ENCODE assay signal across 8 mouse cellular contexts in genomic region chr2:145167664-145168360, GRCm38 (mm10). TPM values are rescaled to one million over a fixed set of nuclear protein-coding genes. Genes with fewer than 3 reads are reported as not detected.
DNase-seq lines count a peak whose midpoint lies in the region; ATAC-seq lines count a peak whose summit lies in the region.

Gene Slc24a3 (plus strand): TSS chr2:145167754.

- H3K36me3 ChIP-seq in intestine, embryonic 14.5 days (ENCODE audit: control insufficient read depth, insufficient read depth, low read length): no peaks in the 10 kb centered on the region

- H3K9ac ChIP-seq in intestine, embryonic 14.5 days (ENCODE audit: low read length): peak within 1 kb of the TSS; percentile 75

- H3K9me3 ChIP-seq in intestine, embryonic 14.5 days (ENCODE audit: control insufficient read depth, low read length): no peaks in the 10 kb centered on the region

- peak within 1 kb of the TSS; percentile 73 for H3K4me3 ChIP-seq in intestine, embryonic 14.5 days (ENCODE audit: low read depth, low read length)

- intact Hi-C loops in gastrocnemius, postnatal 36 days (cut with DNase I): no loop called here

- 2% methylated on average over 39 of the region's 100 CpGs for WGBS in intestine, embryonic 14.5 days

- ATAC-seq in intestine, embryonic 14.5 days (replicated peaks; ENCODE audit: low FRiP score, low TSS enrichment, low read depth): peak; percentile 87
- peak; percentile 88 for ATAC-seq in megakaryocyte, adult 5-6 weeks (ENCODE audit: poor library complexity, severe bottlenecking)

- H3K4me1 ChIP-seq in intestine, embryonic 14.5 days (replicated peaks; ENCODE audit: control insufficient read depth, insufficient read depth, low read length): no peaks in the 10 kb centered on the region; the same call in 1 of the 2 replicates

- peak; percentile 70 to 77 for DNase-seq in adrenal gland, adult 18-20 months (ENCODE audit: low spot score in 2 of 2)
- DNase-seq in embryo, embryonic 10 days (ENCODE audit: low spot score): peak; percentile 90
- DNase-seq in gastrocnemius, postnatal 36 days: peak; percentile 71 to 75
- peak; percentile 84 for DNase-seq in intestine, embryonic 14.5 days (ENCODE audit: low spot score)
- peak; percentile 52 to 77 for DNase-seq in left cerebral cortex, adult 9 months (ENCODE audit: low spot score in 2 of 2)
- DNase-seq in right cerebral cortex, adult 2 months (ENCODE audit: low spot score in 2 of 2): peak; percentile 75 to 83
- DNase-seq in urinary bladder, postnatal 36 days (ENCODE audit: low spot score in 2 of 2): peak; percentile 51 to 80

- H3K4me2 ChIP-seq in intestine, embryonic 14.5 days (ENCODE audit: low read length): peak within 1 kb of the TSS; percentile 81

- H3K27ac ChIP-seq in intestine, embryonic 14.5 days (ENCODE audit: low read depth): peak within 1 kb of the TSS; percentile 89

- H3K27me3 ChIP-seq in intestine, embryonic 14.5 days (replicated peaks; ENCODE audit: control insufficient read depth, insufficient read depth, low read length): no peaks in the 10 kb centered on the region

RNA-seq across cellular contexts. Expression of gene Slc24a3, which starts in this region (rescaled TPM):
- total RNA-seq in adrenal gland, adult 18-20 months (2021): 10 to 100 TPM; 29.4 to 52.4 TPM
- total RNA-seq in gastrocnemius, postnatal 36 days (2021): 1 to 10 TPM; 1.4 to 1.9 TPM
- 7.3 and 8.8 TPM in 2 replicates for polyA plus RNA-seq in intestine, embryonic 14.5 days (2014; fragmentation: Nextera tagmentation; extraction: Ambion mirVana)
- 0.58 and 1.4 TPM in 2 replicates for total RNA-seq in megakaryocyte, adult 5-6 weeks (2015)
- total RNA-seq in megakaryocyte, adult 5-6 weeks (2017): 0.70 and 1.1 TPM in 2 replicates

Comparison
In these comparisons a context has a peak if more than half of its experiments do, and no peak if none do; other contexts are left out.
1. Peak in every context shown above with its lines: DNase-seq, ATAC-seq, H3K4me3 ChIP-seq and H3K27ac ChIP-seq.
2. RNA of gene Slc24a3 (total RNA-seq): 29.4 to 52.4 TPM in adrenal gland, adult 18-20 months; 1.4 to 1.9 TPM in gastrocnemius, postnatal 36 days and 0.58 to 1.4 TPM in megakaryocyte, adult 5-6 weeks; every median in the first group is over 10 times any median in the second.